Mouse (Mus musculus): ENCODE data around the gene Tex29. TPM values are rescaled to one million over a fixed set of nuclear protein-coding genes. Genes with fewer than 3 reads are reported as not detected.
A peak's percentile ranks its signal among the peaks of the same experiment; 100 is the strongest.

The Tex29 gene
- polyA plus RNA-seq (2014; fragmentation: Nextera tagmentation; extraction: Ambion mirVana): not detected in 2 replicates

- H3K4me2 ChIP-seq (replicated peaks; ENCODE audit: low read depth, low read length): no peak within 1 kb of the TSS
- H3K36me3 ChIP-seq (ENCODE audit: control insufficient read depth, insufficient read depth, low read length): no peaks in the 10 kb centered on the region; the same call in 1 of the 2 replicates
- 84% methylated on average over 5 of the region's 5 CpGs for WGBS
- H3K27ac ChIP-seq (ENCODE audit: low read length): no peak within 1 kb of the TSS
- no peaks in the 10 kb centered on the region for H3K9me3 ChIP-seq (ENCODE audit: control insufficient read depth, low read depth, low read length)
- ATAC-seq (ENCODE audit: insufficient number of reproducible peaks, insufficient read depth, low FRiP score, low read depth): no peak
- H3K4me3 ChIP-seq (ENCODE audit: low read depth, low read length): no peak within 1 kb of the TSS
- H3K9ac ChIP-seq (replicated peaks; ENCODE audit: low read depth, low read length): no peak within 1 kb of the TSS
- H3K4me1 ChIP-seq (ENCODE audit: control insufficient read depth, insufficient read depth, low read length): 0 out of 2 replicates have a peak, but pooled peaks cover 4% of the 10 kb centered on the region
- H3K27me3 ChIP-seq (ENCODE audit: control insufficient read depth, insufficient read depth, low read length): no peaks in the 10 kb centered on the region
These were observed at the start of gene Tex29 for GRCm38 (mm10) chr8:11840174-11840573. Gene Tex29, plus strand, starts transcription at chr8:11840474.

- H3K4me3 ChIP-seq (ENCODE audit: low read depth, low read length): no peak overlapping the region
- peaks cover 5% of the 10 kb centered on the region; the same call in 1 of the 2 replicates for H3K36me3 ChIP-seq (ENCODE audit: control insufficient read depth, insufficient read depth, low read length)
- ATAC-seq (ENCODE audit: insufficient number of reproducible peaks, insufficient read depth, low FRiP score, low read depth): no peak
- no peak overlapping the region for H3K9ac ChIP-seq (replicated peaks; ENCODE audit: low read depth, low read length)
- no peaks in the 10 kb centered on the region for H3K27me3 ChIP-seq (ENCODE audit: control insufficient read depth, insufficient read depth, low read length)
- H3K27ac ChIP-seq (ENCODE audit: low read length): no peak overlapping the region
- no peaks in the 10 kb centered on the region for H3K4me1 ChIP-seq (ENCODE audit: control insufficient read depth, insufficient read depth, low read length)
- H3K4me2 ChIP-seq (replicated peaks; ENCODE audit: low read depth, low read length): no peak overlapping the region
- H3K9me3 ChIP-seq (ENCODE audit: control insufficient read depth, low read depth, low read length): no peaks in the 10 kb centered on the region
These were observed 45.3 kb upstream of the Tex29 start for GRCm38 (mm10) chr8:11794956-11795355.

GRCm38 (mm10) chr8:11797128-11797527 lies 43.1 kb upstream of the Tex29 start:
- Histone ChIP-seq H3K4me3 (ENCODE audit: low read depth, low read length) (no peak overlapping the region), H3K27ac (ENCODE audit: low read length) (no peak overlapping the region), H3K4me2 (replicated peaks; ENCODE audit: low read depth, low read length) (no peak overlapping the region), H3K27me3 (ENCODE audit: control insufficient read depth, insufficient read depth, low read length) (no peaks in the 10 kb centered on the region), H3K36me3 (ENCODE audit: control insufficient read depth, insufficient read depth, low read length) (peaks cover 7% of the 10 kb centered on the region; the same call in 1 of the 2 replicates), H3K4me1 (ENCODE audit: control insufficient read depth, insufficient read depth, low read length) (no peaks in the 10 kb centered on the region), H3K9ac (replicated peaks; ENCODE audit: low read depth, low read length) (no peak overlapping the region), H3K9me3 (ENCODE audit: control insufficient read depth, low read depth, low read length) (no peaks in the 10 kb centered on the region)
- 86% methylated on average over 8 of the region's 8 CpGs for WGBS
- ATAC-seq (ENCODE audit: insufficient number of reproducible peaks, insufficient read depth, low FRiP score, low read depth): no peak

- Histone ChIP-seq H3K36me3 (ENCODE audit: control insufficient read depth, insufficient read depth, low read length) (peaks cover 14% of the 10 kb centered on the region; the same call in 1 of the 2 replicates), H3K4me1 (ENCODE audit: control insufficient read depth, insufficient read depth, low read length) (no peaks in the 10 kb centered on the region), H3K4me2 (replicated peaks; ENCODE audit: low read depth, low read length) (no peak overlapping the region), H3K27me3 (ENCODE audit: control insufficient read depth, insufficient read depth, low read length) (no peaks in the 10 kb centered on the region), H3K27ac (ENCODE audit: low read length) (no peak overlapping the region; the same call in 1 of the 2 replicates), H3K9me3 (ENCODE audit: control insufficient read depth, low read depth, low read length) (no peaks in the 10 kb centered on the region), H3K9ac (replicated peaks; ENCODE audit: low read depth, low read length) (no peak overlapping the region), H3K4me3 (ENCODE audit: low read depth, low read length) (no peak overlapping the region)
- 82% methylated on average over 14 of the region's 14 CpGs for WGBS
- ATAC-seq (ENCODE audit: insufficient number of reproducible peaks, insufficient read depth, low FRiP score, low read depth): no peak
These were observed 42.4 kb upstream of the Tex29 start for GRCm38 (mm10) chr8:11797729-11798479.

GRCm38 (mm10) chr8:11798480-11798867 lies 41.8 kb upstream of the Tex29 start:
- Histone ChIP-seq H3K36me3 (ENCODE audit: control insufficient read depth, insufficient read depth, low read length) (peaks cover 19% of the 10 kb centered on the region), H3K4me3 (ENCODE audit: low read depth, low read length) (no peak overlapping the region), H3K9ac (replicated peaks; ENCODE audit: low read depth, low read length) (no peak overlapping the region), H3K4me1 (ENCODE audit: control insufficient read depth, insufficient read depth, low read length) (no peaks in the 10 kb centered on the region), H3K27ac (ENCODE audit: low read length) (no peak overlapping the region), H3K9me3 (ENCODE audit: control insufficient read depth, low read depth, low read length) (no peaks in the 10 kb centered on the region), H3K4me2 (replicated peaks; ENCODE audit: low read depth, low read length) (no peak overlapping the region), H3K27me3 (ENCODE audit: control insufficient read depth, insufficient read depth, low read length) (no peaks in the 10 kb centered on the region)
- peak; percentile 33; the same call in 1 of the 2 replicates for ATAC-seq (ENCODE audit: insufficient number of reproducible peaks, insufficient read depth, low FRiP score, low read depth)
- WGBS: 86% methylated on average over 4 of the region's 4 CpGs

- 80% methylated on average over 3 of the region's 3 CpGs for WGBS
- Histone ChIP-seq H3K4me2 (replicated peaks; ENCODE audit: low read depth, low read length) (no peak overlapping the region), H3K9me3 (ENCODE audit: control insufficient read depth, low read depth, low read length) (no peaks in the 10 kb centered on the region), H3K27me3 (ENCODE audit: control insufficient read depth, insufficient read depth, low read length) (no peaks in the 10 kb centered on the region), H3K27ac (ENCODE audit: low read length) (no peak overlapping the region), H3K4me3 (ENCODE audit: low read depth, low read length) (no peak overlapping the region), H3K36me3 (ENCODE audit: control insufficient read depth, insufficient read depth, low read length) (peaks cover 19% of the 10 kb centered on the region), H3K4me1 (ENCODE audit: control insufficient read depth, insufficient read depth, low read length) (no peaks in the 10 kb centered on the region), H3K9ac (replicated peaks; ENCODE audit: low read depth, low read length) (no peak overlapping the region)
- no peak for ATAC-seq (ENCODE audit: insufficient number of reproducible peaks, insufficient read depth, low FRiP score, low read depth)
These were observed 41.2 kb upstream of the Tex29 start for GRCm38 (mm10) chr8:11799098-11799497.

- no peak for ATAC-seq (ENCODE audit: insufficient number of reproducible peaks, insufficient read depth, low FRiP score, low read depth)
- WGBS: 83% methylated on average over 7 of the region's 7 CpGs
- H3K27ac ChIP-seq (ENCODE audit: low read length): no peak overlapping the region
These were observed 39.8 kb upstream of the Tex29 start for GRCm38 (mm10) chr8:11800481-11800880.

GRCm38 (mm10) chr8:11801571-11801970 lies 38.7 kb upstream of the Tex29 start:
- H3K9me3 ChIP-seq (ENCODE audit: control insufficient read depth, low read depth, low read length): no peaks in the 10 kb centered on the region
- H3K4me1 ChIP-seq (ENCODE audit: control insufficient read depth, insufficient read depth, low read length): no peaks in the 10 kb centered on the region
- no peaks in the 10 kb centered on the region for H3K27me3 ChIP-seq (ENCODE audit: control insufficient read depth, insufficient read depth, low read length)
- ATAC-seq (ENCODE audit: insufficient number of reproducible peaks, insufficient read depth, low FRiP score, low read depth): no peak
- H3K36me3 ChIP-seq (ENCODE audit: control insufficient read depth, insufficient read depth, low read length): peaks cover 34% of the 10 kb centered on the region
- H3K4me2 ChIP-seq (replicated peaks; ENCODE audit: low read depth, low read length): no peak overlapping the region
- WGBS: 46% methylated on average over 8 of the region's 8 CpGs
- H3K4me3 ChIP-seq (ENCODE audit: low read depth, low read length): no peak overlapping the region
- no peak overlapping the region for H3K9ac ChIP-seq (replicated peaks; ENCODE audit: low read depth, low read length)
- peak overlapping the region; percentile 21; the same call in 1 of the 2 replicates for H3K27ac ChIP-seq (ENCODE audit: low read length)

More at GRCm38 (mm10) chr8:11800481-11800880, 39.8 kb upstream of the Tex29 start:
- H3K4me2 ChIP-seq (replicated peaks; ENCODE audit: low read depth, low read length): no peak overlapping the region
- no peak overlapping the region for H3K4me3 ChIP-seq (ENCODE audit: low read depth, low read length)
- H3K36me3 ChIP-seq (ENCODE audit: control insufficient read depth, insufficient read depth, low read length): peaks cover 27% of the 10 kb centered on the region
- no peaks in the 10 kb centered on the region for H3K4me1 ChIP-seq (ENCODE audit: control insufficient read depth, insufficient read depth, low read length)
- no peaks in the 10 kb centered on the region for H3K27me3 ChIP-seq (ENCODE audit: control insufficient read depth, insufficient read depth, low read length)
- H3K9ac ChIP-seq (replicated peaks; ENCODE audit: low read depth, low read length): no peak overlapping the region
- no peaks in the 10 kb centered on the region for H3K9me3 ChIP-seq (ENCODE audit: control insufficient read depth, low read depth, low read length)

Measured in stomach, embryonic 14.5 days (tissue).